Mouse (Mus musculus) thymus, adult 18-20 months (tissue): ENCODE data around the gene Pgs1.

Experiments
- DNase-seq, 2 experiments: peaks; one replicate each; pipeline ENCODE4 v3.0.0; 2022; ENCODE audit warnings: mixed read lengths in 2 of 2

The Pgs1 gene

GRCm38 (mm10) chr11:117977694-117978360 is 8.3 kb upstream of the Pgs1 start:
- no peak for DNase-seq

GRCm38 (mm10) chr11:117979388-117979787 is 6.7 kb upstream of the Pgs1 start:
- DNase-seq, result no peak

- DNase-seq, result no peak
Measured at GRCm38 (mm10) chr11:117982426-117982825, 3.7 kb upstream of the Pgs1 start.

- no peak for DNase-seq
Measured at GRCm38 (mm10) chr11:117983770-117984169, 2.3 kb upstream of the Pgs1 start.

- peak in 1 of 2 experiments; percentile 38 for DNase-seq
Measured at GRCm38 (mm10) chr11:117987032-117987451, 950 bp downstream of the Pgs1 start.

GRCm38 (mm10) chr11:117987968-117988367 is 1.9 kb downstream of the Pgs1 start:
- no peak for DNase-seq

- no peak for DNase-seq
Measured at GRCm38 (mm10) chr11:117989241-117989640, 3.1 kb downstream of the Pgs1 start.

GRCm38 (mm10) chr11:117989926-117990325 is 3.8 kb downstream of the Pgs1 start:
- DNase-seq, result no peak

- no peak for DNase-seq
Measured at GRCm38 (mm10) chr11:117991502-117992470, 5.7 kb downstream of the Pgs1 start.

GRCm38 (mm10) chr11:117993190-117994175 is 7.4 kb downstream of the Pgs1 start:
- DNase-seq, result no peak

- DNase-seq, result no peak
Measured at GRCm38 (mm10) chr11:117994250-117995057, 8.4 kb downstream of the Pgs1 start.

GRCm38 (mm10) chr11:117995255-117995654 is 9.2 kb downstream of the Pgs1 start:
- DNase-seq, result no peak

- no peak for DNase-seq
Measured at GRCm38 (mm10) chr11:117995661-117996060, 9.6 kb downstream of the Pgs1 start.

- no peak for DNase-seq
Measured at GRCm38 (mm10) chr11:117996066-117996465, 10.0 kb downstream of the Pgs1 start.

GRCm38 (mm10) chr11:117997085-117997484 is 11.0 kb downstream of the Pgs1 start:
- DNase-seq, result no peak

- DNase-seq, result no peak
Measured at GRCm38 (mm10) chr11:117998356-117998755, 12.3 kb downstream of the Pgs1 start.

GRCm38 (mm10) chr11:117999260-117999934 is 13.3 kb downstream of the Pgs1 start:
- no peak for DNase-seq

GRCm38 (mm10) chr11:118000083-118000482 is 14.0 kb downstream of the Pgs1 start:
- no peak for DNase-seq

GRCm38 (mm10) chr11:118000565-118001215 is 14.6 kb downstream of the Pgs1 start:
- no peak for DNase-seq

- DNase-seq, result no peak
Measured at GRCm38 (mm10) chr11:118003176-118003575, 17.1 kb downstream of the Pgs1 start.

GRCm38 (mm10) chr11:118003718-118004117 is 17.6 kb downstream of the Pgs1 start:
- DNase-seq, result no peak
